Mouse (Mus musculus) urinary bladder, adult 18-20 months (tissue): Measurements from ENCODE around the gene Txnrd2.

ENCODE experiments used
- DNase-seq, 2 experiments: peaks; one replicate each; pipeline ENCODE4 v3.0.0; 2022; ENCODE audit warnings: low spot score in 2 of 2, mixed read lengths in 2 of 2

Txnrd2 gene

GRCm38 (mm10) chr16:18484794-18485435 is 58.7 kb downstream of the Txnrd2 start:
- DNase-seq, result no peak

- DNase-seq, result no peak
Measured at GRCm38 (mm10) chr16:18486126-18486525, 59.9 kb downstream of the Txnrd2 start.

- no peak for DNase-seq
Measured at GRCm38 (mm10) chr16:18490281-18490680, 64.1 kb downstream of the Txnrd2 start.

GRCm38 (mm10) chr16:18490894-18491293 is 64.7 kb downstream of the Txnrd2 start:
- no peak for DNase-seq

GRCm38 (mm10) chr16:18497865-18498515 is 71.8 kb downstream of the Txnrd2 start:
- peak in 1 of 2 experiments; percentile 41 for DNase-seq

- DNase-seq, result peak; percentile 90
Measured at GRCm38 (mm10) chr16:18498558-18498990, 72.4 kb downstream of the Txnrd2 start, which contains the start of the genes Gnb1l and Rtl10. Gene Gnb1l (plus strand): TSS chr16:18498713. Gene Rtl10 (plus strand): TSS chr16:18498901.

- DNase-seq, result peak in 1 of 2 experiments; percentile 57
Measured at GRCm38 (mm10) chr16:18498996-18499395, 72.8 kb downstream of the Txnrd2 start.

GRCm38 (mm10) chr16:18501531-18501930 is 75.3 kb downstream of the Txnrd2 start:
- DNase-seq, result no peak

- no peak for DNase-seq
Measured at GRCm38 (mm10) chr16:18503566-18504342, 77.6 kb downstream of the Txnrd2 start.

- DNase-seq, result no peak
Measured at GRCm38 (mm10) chr16:18506524-18507199, 80.5 kb downstream of the Txnrd2 start.

GRCm38 (mm10) chr16:18507200-18507549 is 81.0 kb downstream of the Txnrd2 start:
- no peak for DNase-seq

GRCm38 (mm10) chr16:18511741-18512140 is 85.6 kb downstream of the Txnrd2 start:
- no peak for DNase-seq

- DNase-seq, result no peak
Measured at GRCm38 (mm10) chr16:18513508-18513907, 87.3 kb downstream of the Txnrd2 start.

GRCm38 (mm10) chr16:18518091-18518490 is 91.9 kb downstream of the Txnrd2 start:
- DNase-seq, result no peak

GRCm38 (mm10) chr16:18523563-18524245 is 97.5 kb downstream of the Txnrd2 start:
- no peak for DNase-seq

- no peak for DNase-seq
Measured at GRCm38 (mm10) chr16:18528656-18529055, 102.5 kb downstream of the Txnrd2 start.
